Mouse (Mus musculus) lung, embryonic 14.5 days (tissue): ENCODE data around the gene Smim20. TPM values are rescaled to one million over a fixed set of nuclear protein-coding genes. Genes with fewer than 3 reads are reported as not detected.

Experiments used
- ATAC-seq: fragments of 200-750 bp; cut with Nextera tagmentation; 2 replicates; pipeline ENCODE4 v1.8.0; 2017; ENCODE audit warnings: mild to moderate bottlenecking, moderate TSS enrichment, moderate library complexity; ENCODE audit not compliant: insufficient read depth
- DNase-seq: peaks from one replicate; pipeline ENCODE4 v3.0.0-alpha.2; 2015
- H3K27ac ChIP-seq: fragments of 300-500 bp; sonication (generic); 2 replicates; pipeline ENCODE4 v1.5.1; 2014; ENCODE audit warnings: low read depth, mild to moderate bottlenecking, moderate library complexity
- H3K27me3 ChIP-seq: fragments of 300-500 bp; sonication (generic); 2 replicates; pipeline ENCODE4 v1.6.1; 2014; ENCODE audit warnings: low read length, control low read depth; ENCODE audit not compliant: insufficient read depth
- H3K36me3 ChIP-seq: fragments of 300-500 bp; sonication (generic); 2 replicates; pipeline ENCODE4 v1.6.1; 2014; ENCODE audit warnings: control low read depth; ENCODE audit not compliant: insufficient read depth
- H3K4me1 ChIP-seq: fragments of 300-500 bp; sonication (generic); 2 replicates; pipeline ENCODE4 v1.6.1; 2014; ENCODE audit warnings: antibody characterized with exemption, control low read depth; ENCODE audit not compliant: insufficient read depth
- H3K4me2 ChIP-seq: fragments of 300-500 bp; sonication (generic); 2 replicates; pipeline ENCODE4 v1.6.1; 2014; ENCODE audit warnings: mild to moderate bottlenecking
- H3K4me3 ChIP-seq: fragments of 300-500 bp; sonication (generic); 2 replicates; pipeline ENCODE4 v1.5.1; 2014; ENCODE audit warnings: low read depth, low read length
- H3K9ac ChIP-seq: fragments of 300-500 bp; sonication (generic); 2 replicates; pipeline ENCODE4 v1.6.1; 2014
- H3K9me3 ChIP-seq: fragments of 300-500 bp; sonication (generic); 2 replicates; pipeline ENCODE4 v1.6.1; 2016; ENCODE audit warnings: low read depth, low read length, control low read depth
- CTCF ChIP-seq: IDR thresholded peaks from 2 replicates; pipeline ENCODE4 v1.5.1; 2016; ENCODE audit warnings: antibody characterized with exemption, low read depth
- WGBS: fragments of 180-500 bp; shearing (Covaris S2); extraction: QIAGEN DNeasy Blood & Tissue Kit; methylation state at CpG from one replicate; pipeline ENCODE4 v1.1.7; 2014; 5-methylcytosine and 5-hydroxymethylcytosine counted together
- polyA plus RNA-seq: library from polyadenylated mRNA; unstranded; fragments of >200 nt; fragmentation: Nextera tagmentation; extraction: Ambion mirVana; gene quantifications from 2 replicates; pipeline ENCODE4 v1.2.1, GENCODE M21; 2014

Gene Smim20
- polyA plus RNA-seq, 1 experiment from 2014 or later: 98.3 TPM

GRCm38 (mm10) chr5:53274811-53275355, 8.0 kb downstream of the Smim20 start:
- 46% methylated on average over 5 of the region's 5 CpGs for WGBS
- Histone ChIP-seq H3K9ac (no peak overlapping the region), H3K36me3 (peaks cover 10% of the 10 kb centered on the region), H3K4me3 (no peak overlapping the region), H3K4me2 (no peak overlapping the region), H3K27me3 (no peaks in the 10 kb centered on the region), H3K9me3 (no peaks in the 10 kb centered on the region), H3K27ac (no peak overlapping the region), H3K4me1 (no peaks in the 10 kb centered on the region)
- DNase-seq (peak; percentile 75), ATAC-seq (no peak)
- peak; percentile 67 for TF ChIP-seq CTCF

DNA sequence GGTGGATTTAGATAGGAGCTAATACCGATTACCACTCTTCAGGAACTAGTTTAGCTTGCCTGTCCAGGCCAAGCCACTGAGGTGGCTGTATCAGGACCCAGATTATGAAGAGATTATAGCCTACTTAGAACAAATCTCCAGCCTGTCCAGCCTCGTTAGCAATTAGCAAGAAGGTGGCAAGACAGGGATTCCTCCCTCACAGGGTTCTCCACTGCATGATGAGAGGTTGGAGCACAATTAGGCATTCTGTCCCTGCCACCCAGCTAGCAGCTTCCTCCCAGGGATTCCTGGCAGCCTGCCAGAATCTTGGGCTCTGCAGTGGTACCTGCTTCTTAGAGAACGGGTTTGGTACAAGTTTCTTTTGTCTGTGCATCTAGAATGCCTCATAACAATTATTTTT, 8.5 kb downstream of the Smim20 start:
- Histone ChIP-seq H3K27ac (no peak overlapping the region), H3K4me1 (no peaks in the 10 kb centered on the region), H3K4me3 (no peak overlapping the region), H3K9me3 (no peaks in the 10 kb centered on the region), H3K9ac (no peak overlapping the region), H3K36me3 (peaks cover 10% of the 10 kb centered on the region), H3K27me3 (no peaks in the 10 kb centered on the region), H3K4me2 (no peak overlapping the region)
- no peak for ATAC-seq
- no peak for TF ChIP-seq CTCF
- WGBS: 49% methylated on average over 3 of the region's 3 CpGs
- peak; percentile 71 for DNase-seq

DNA sequence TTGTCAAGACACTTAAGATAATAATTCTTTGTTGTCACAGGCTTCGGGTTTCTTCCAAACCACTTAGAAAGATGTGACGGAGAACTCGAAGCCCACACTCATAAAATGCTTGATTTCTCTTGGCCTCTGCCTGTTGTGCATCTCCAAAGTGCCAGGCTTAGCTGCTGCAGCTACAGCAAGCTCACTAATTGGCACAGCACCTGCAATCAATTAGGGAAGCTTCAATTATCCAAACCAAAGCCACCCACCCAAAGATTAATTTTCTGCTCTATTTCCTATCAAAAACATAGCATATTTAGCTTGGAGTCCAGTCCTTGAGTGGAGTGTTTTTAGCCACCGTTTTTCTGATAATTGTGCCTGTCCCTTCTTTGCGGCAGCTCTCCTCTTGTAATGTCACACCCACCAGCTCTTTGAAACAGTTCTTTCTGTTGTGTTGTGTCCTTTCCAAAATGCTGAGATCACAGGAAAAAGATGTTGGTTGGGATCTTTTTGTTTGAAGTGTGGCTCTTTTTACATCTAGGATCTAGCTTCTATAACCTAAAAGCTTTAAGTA, 9.7 kb downstream of the Smim20 start:
- no peak overlapping the region for H3K27ac ChIP-seq
- peaks cover 10% of the 10 kb centered on the region for H3K36me3 ChIP-seq
- no peak for DNase-seq
- no peak overlapping the region for H3K9ac ChIP-seq
- no peak overlapping the region for H3K4me2 ChIP-seq
- H3K9me3 ChIP-seq: no peaks in the 10 kb centered on the region
- H3K4me3 ChIP-seq: no peak overlapping the region
- 44% methylated on average over 5 of the region's 5 CpGs for WGBS
- H3K27me3 ChIP-seq: no peaks in the 10 kb centered on the region
- no peaks in the 10 kb centered on the region for H3K4me1 ChIP-seq
- no peak for TF ChIP-seq CTCF
- no peak for ATAC-seq

GRCm38 (mm10) chr5:53277716-53278263, 10.9 kb downstream of the Smim20 start:
- H3K9me3 ChIP-seq: no peaks in the 10 kb centered on the region
- H3K4me3 ChIP-seq: no peak overlapping the region
- 60% methylated on average over 4 of the region's 4 CpGs for WGBS
- no peak for TF ChIP-seq CTCF
- H3K27me3 ChIP-seq: no peaks in the 10 kb centered on the region
- no peak overlapping the region for H3K4me2 ChIP-seq
- H3K9ac ChIP-seq: no peak overlapping the region
- ATAC-seq (peak; percentile 22; the same call in 1 of the 2 replicates), DNase-seq (no peak)
- H3K4me1 ChIP-seq: no peaks in the 10 kb centered on the region
- peaks cover 10% of the 10 kb centered on the region for H3K36me3 ChIP-seq
- no peak overlapping the region for H3K27ac ChIP-seq

GRCm38 (mm10) chr5:53279216-53279813, 12.4 kb downstream of the Smim20 start:
- Histone ChIP-seq H3K4me1 (no peaks in the 10 kb centered on the region), H3K4me2 (no peak overlapping the region), H3K9me3 (no peaks in the 10 kb centered on the region), H3K4me3 (no peak overlapping the region), H3K36me3 (peaks cover 10% of the 10 kb centered on the region), H3K9ac (no peak overlapping the region), H3K27ac (no peak overlapping the region), H3K27me3 (no peaks in the 10 kb centered on the region)
- 69% methylated on average over 12 of the region's 12 CpGs for WGBS
- ATAC-seq (no peak), DNase-seq (no peak)
- no peak for TF ChIP-seq CTCF

GRCm38 (mm10) chr5:53282487-53282886, 15.6 kb downstream of the Smim20 start:
- Histone ChIP-seq H3K27me3 (no peaks in the 10 kb centered on the region), H3K27ac (no peak overlapping the region), H3K9me3 (no peaks in the 10 kb centered on the region), H3K4me2 (no peak overlapping the region), H3K4me1 (no peaks in the 10 kb centered on the region), H3K4me3 (no peak overlapping the region), H3K36me3 (peaks cover 10% of the 10 kb centered on the region), H3K9ac (no peak overlapping the region)
- ATAC-seq (no peak), DNase-seq (no peak)
- 81% methylated on average over 4 of the region's 4 CpGs for WGBS
- no peak for TF ChIP-seq CTCF

DNA sequence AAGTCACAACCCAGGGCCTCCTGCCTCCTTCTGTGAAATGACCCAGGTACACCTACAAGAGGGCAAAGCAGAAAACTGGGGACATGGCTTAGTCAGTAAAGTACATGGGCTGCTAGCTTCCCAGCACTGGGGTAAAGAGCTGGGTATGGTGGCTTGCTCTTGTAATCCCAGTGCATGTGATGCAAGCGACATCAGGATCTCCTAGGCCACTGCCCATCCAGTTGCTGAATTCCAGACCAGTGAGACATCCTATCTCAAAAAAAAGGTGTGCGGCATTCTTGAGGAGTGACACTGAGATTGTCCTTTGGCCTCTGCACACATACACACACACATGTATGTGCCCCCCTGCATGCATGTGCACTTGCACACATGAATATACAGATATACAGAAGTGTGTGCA, 19.5 kb downstream of the Smim20 start:
- H3K4me3 ChIP-seq: no peak overlapping the region
- no peak overlapping the region for H3K4me2 ChIP-seq
- WGBS: 86% methylated on average over 2 of the region's 2 CpGs
- H3K36me3 ChIP-seq: no peaks in the 10 kb centered on the region
- no peak for TF ChIP-seq CTCF
- no peaks in the 10 kb centered on the region for H3K4me1 ChIP-seq
- ATAC-seq (no peak), DNase-seq (no peak)
- H3K9me3 ChIP-seq: no peaks in the 10 kb centered on the region
- no peaks in the 10 kb centered on the region for H3K27me3 ChIP-seq
- no peak overlapping the region for H3K27ac ChIP-seq
- H3K9ac ChIP-seq: no peak overlapping the region
